Mouse (Mus musculus): ENCODE data around the gene Lyg2. TPM values are rescaled to one million over a fixed set of nuclear protein-coding genes. Genes with fewer than 3 reads are reported as not detected.

Lyg2 gene
- polyA plus RNA-seq (2015; fragmentation: Illumina TruSeq; extraction: RNeasy Lipid Tissue Mini Kit (QIAGEN cat#74804); ENCODE audit: insufficient read depth, low replicate concordance): not detected

GRCm38 (mm10) chr1:37916393-37916792, at the start of gene Lyg2:
Lyg2 (minus strand) TSS chr1:37916493.

GRCm38 (mm10) chr1:37957659-37958058, 41.4 kb upstream of the Lyg2 start, which contains the start of gene Lyg1:
Lyg1 (minus strand) TSS chr1:37957759.

GRCm38 (mm10) chr1:37890025-37890652, 26.2 kb downstream of the Lyg2 start, which contains the start of the genes Mitd1 and Mrpl30:
Mitd1 (minus strand) TSS chr1:37890411.
Mrpl30 (plus strand) TSS chr1:37890477.

GRCm38 (mm10) chr1:37871704-37872103, 44.6 kb downstream of the Lyg2 start, which contains the start of gene Lipt1:
Lipt1 (plus strand) TSS chr1:37871738.

GRCm38 (mm10) chr1:37866286-37866685, 50.0 kb downstream of the Lyg2 start, which contains the start of gene Tsga10:
Tsga10 (minus strand) TSS chr1:37866429.

Other genes starting within 250 kb of the Lyg2 start
- gene 2010300C02Rik, start 196.4 kb downstream of the Lyg2 start, polyA plus RNA-seq (2015; fragmentation: Illumina TruSeq; extraction: RNeasy Lipid Tissue Mini Kit (QIAGEN cat#74804); ENCODE audit: insufficient read depth, low replicate concordance): 0.39 TPM
- gene Tsga10, start 50.1 kb downstream of the Lyg2 start, polyA plus RNA-seq (2015; fragmentation: Illumina TruSeq; extraction: RNeasy Lipid Tissue Mini Kit (QIAGEN cat#74804); ENCODE audit: insufficient read depth, low replicate concordance): 10.7 TPM
- 4.3 TPM for gene Lipt1, start 44.8 kb downstream of the Lyg2 start, polyA plus RNA-seq (2015; fragmentation: Illumina TruSeq; extraction: RNeasy Lipid Tissue Mini Kit (QIAGEN cat#74804); ENCODE audit: insufficient read depth, low replicate concordance)
- gene Mitd1, start 26.1 kb downstream of the Lyg2 start, polyA plus RNA-seq (2015; fragmentation: Illumina TruSeq; extraction: RNeasy Lipid Tissue Mini Kit (QIAGEN cat#74804); ENCODE audit: insufficient read depth, low replicate concordance): 70.4 TPM
- gene Mrpl30, start 26.0 kb downstream of the Lyg2 start, polyA plus RNA-seq (2015; fragmentation: Illumina TruSeq; extraction: RNeasy Lipid Tissue Mini Kit (QIAGEN cat#74804); ENCODE audit: insufficient read depth, low replicate concordance): 183 TPM
- gene Lyg1, start 41.3 kb upstream of the Lyg2 start, polyA plus RNA-seq (2015; fragmentation: Illumina TruSeq; extraction: RNeasy Lipid Tissue Mini Kit (QIAGEN cat#74804); ENCODE audit: insufficient read depth, low replicate concordance): not detected
- 86.9 TPM for gene Txndc9, start 81.4 kb upstream of the Lyg2 start, polyA plus RNA-seq (2015; fragmentation: Illumina TruSeq; extraction: RNeasy Lipid Tissue Mini Kit (QIAGEN cat#74804); ENCODE audit: insufficient read depth, low replicate concordance)
- 83.3 TPM for gene Eif5b, start 81.5 kb upstream of the Lyg2 start, polyA plus RNA-seq (2015; fragmentation: Illumina TruSeq; extraction: RNeasy Lipid Tissue Mini Kit (QIAGEN cat#74804); ENCODE audit: insufficient read depth, low replicate concordance)
- gene Rev1, start 213.3 kb upstream of the Lyg2 start, polyA plus RNA-seq (2015; fragmentation: Illumina TruSeq; extraction: RNeasy Lipid Tissue Mini Kit (QIAGEN cat#74804); ENCODE audit: insufficient read depth, low replicate concordance): 37.7 TPM